Mouse (Mus musculus) neural tube, embryonic 14.5 days (tissue): ENCODE measurements around the gene Ss18l1. TPM values are rescaled to one million over a fixed set of nuclear protein-coding genes. Genes with fewer than 3 reads are reported as not detected.

Experiments used
- ATAC-seq: fragments of 200-750 bp; cut with Nextera tagmentation; 2 replicates; pipeline ENCODE4 v1.8.0; 2017; ENCODE audit warnings: low read depth, mild to moderate bottlenecking, moderate TSS enrichment, moderate library complexity
- H3K27ac ChIP-seq: fragments of 300-500 bp; sonication (generic); 2 replicates; pipeline ENCODE4 v1.5.1; 2014; ENCODE audit warnings: low read depth, mild to moderate bottlenecking, control low read depth, low read length, moderate library complexity, mixed read lengths
- H3K27me3 ChIP-seq: fragments of 300-500 bp; sonication (generic); 2 replicates; pipeline ENCODE4 v1.6.1; 2014; ENCODE audit warnings: low read length; ENCODE audit not compliant: control insufficient read depth, insufficient read depth
- H3K36me3 ChIP-seq: fragments of 300-500 bp; sonication (generic); 2 replicates; pipeline ENCODE4 v1.6.1; 2014; ENCODE audit warnings: low read length, mixed read lengths; ENCODE audit not compliant: control insufficient read depth, insufficient read depth
- H3K4me1 ChIP-seq: fragments of 300-500 bp; sonication (generic); 2 replicates; pipeline ENCODE4 v1.6.1; 2014; ENCODE audit warnings: low read length; ENCODE audit not compliant: control insufficient read depth, insufficient read depth
- H3K4me2 ChIP-seq: fragments of 300-500 bp; sonication (generic); 2 replicates; pipeline ENCODE4 v1.6.1; 2014; ENCODE audit warnings: mild to moderate bottlenecking, low read depth, low read length, control low read depth
- H3K4me3 ChIP-seq: fragments of 300-500 bp; sonication (generic); 2 replicates; pipeline ENCODE4 v1.5.1; 2014; ENCODE audit warnings: low read depth, low read length, control low read depth, mixed read lengths
- H3K9ac ChIP-seq: fragments of 300-500 bp; sonication (generic); replicated peaks from 2 replicates; pipeline ENCODE4 v1.6.1; 2014; ENCODE audit warnings: low read depth, mild to moderate bottlenecking, control low read depth, low read length, mixed read lengths
- H3K9me3 ChIP-seq: fragments of 300-500 bp; sonication (generic); 2 replicates; pipeline ENCODE4 v1.6.1; 2016; ENCODE audit warnings: low read length; ENCODE audit not compliant: control insufficient read depth
- WGBS: fragments of 180-500 bp; shearing (Covaris S2); extraction: QIAGEN DNeasy Blood & Tissue Kit; methylation state at CpG from one replicate; pipeline ENCODE4 v1.1.7; 2014; 5-methylcytosine and 5-hydroxymethylcytosine counted together
- polyA plus RNA-seq: library from polyadenylated mRNA; unstranded; fragments of >200 nt; fragmentation: Nextera tagmentation; extraction: Ambion mirVana; gene quantifications from 2 replicates; pipeline ENCODE4 v1.2.1, GENCODE M21; 2014

Gene Ss18l1
- polyA plus RNA-seq, 1 experiment from 2014 or later, result 57.8 TPM

- Histone ChIP-seq H3K9me3 (no peaks in the 10 kb centered on the region), H3K4me3 (peak within 1 kb of the TSS; percentile 85), H3K27me3 (no peaks in the 10 kb centered on the region), H3K4me1 (peaks cover 26% of the 10 kb centered on the region), H3K9ac (peak within 1 kb of the TSS; percentile 78), H3K4me2 (peak within 1 kb of the TSS; percentile 97), H3K36me3 (no peaks in the 10 kb centered on the region), H3K27ac (peak within 1 kb of the TSS; percentile 87)
- ATAC-seq, result peak; percentile 97
- under 1% methylated on average over 44 of the region's 55 CpGs for WGBS
These were observed 76.5 kb downstream of the Ss18l1 start, which contains the start of gene Osbpl2 for GRCm38 (mm10) chr2:180118661-180119438. Gene Osbpl2 (plus strand): TSS chr2:180119306.

Other genes with a start within 250 kb of the Ss18l1 start
- 6.6 TPM in 2 replicates for gene Taf4, start 65.9 kb upstream of the Ss18l1 start, polyA plus RNA-seq
- gene Lsm14b, start 17.5 kb upstream of the Ss18l1 start, polyA plus RNA-seq, result 14.1 and 17.3 TPM in 2 replicates
- gene Psma7, start 76 bp upstream of the Ss18l1 start, polyA plus RNA-seq, result 585 and 653 TPM in 2 replicates
- gene Mtg2, start 28.1 kb downstream of the Ss18l1 start, polyA plus RNA-seq, result 33.3 and 34.2 TPM in 2 replicates
- 1.5 and 1.8 TPM in 2 replicates for gene Hrh3, start 62.0 kb downstream of the Ss18l1 start, polyA plus RNA-seq
- 77.4 and 78.2 TPM in 2 replicates for gene Osbpl2, start 76.8 kb downstream of the Ss18l1 start, polyA plus RNA-seq
- 147 and 154 TPM in 2 replicates for gene Adrm1, start 129.0 kb downstream of the Ss18l1 start, polyA plus RNA-seq
- gene Lama5, start 183.3 kb downstream of the Ss18l1 start, polyA plus RNA-seq, result 1.2 and 2.0 TPM in 2 replicates
- 398 and 421 TPM in 2 replicates for gene Rps21, start 214.9 kb downstream of the Ss18l1 start, polyA plus RNA-seq
- 32.9 and 33.3 TPM in 2 replicates for gene Cables2, start 231.0 kb downstream of the Ss18l1 start, polyA plus RNA-seq
- not detected in 2 replicates for gene Rbbp8nl, start 247.4 kb downstream of the Ss18l1 start, polyA plus RNA-seq